Mouse (Mus musculus) CH12.LX (cell line): ENCODE data around the gene Selenok. TPM values are rescaled to one million over a fixed set of nuclear protein-coding genes. Genes with fewer than 3 reads are reported as not detected.

Experiments used
- DNase-seq: peaks from one replicate; pipeline ENCODE4 v3.0.0-alpha.2; 2013; ENCODE audit errors: extremely low read depth
- H3K27ac ChIP-seq: 2 replicates; pipeline ENCODE4 v1.5.1; 2012; ENCODE audit warnings: low read depth, mild to moderate bottlenecking, control low read depth, moderate library complexity; ENCODE audit not compliant: insufficient read depth
- H3K27me3 ChIP-seq: replicated peaks from 2 replicates; pipeline ENCODE3; 2012; ENCODE audit warnings: inconsistent platforms
- H3K36me3 ChIP-seq, 2 experiments: replicated peaks in 1 of 2; 2 replicates each; pipeline versions ENCODE3 to v1.6.1; 2012; ENCODE audit warnings: inconsistent platforms in 1 of 2, low read length in 1 of 2, mild to moderate bottlenecking in 1 of 2, mixed read lengths in 1 of 2, moderate library complexity in 1 of 2; ENCODE audit not compliant: control insufficient read depth in 1 of 2, insufficient read depth in 1 of 2
- H3K4me1 ChIP-seq, 2 experiments: 2 replicates each; pipeline ENCODE4 v1.6.1; 2012; ENCODE audit warnings: inconsistent platforms in 1 of 2, moderate library complexity in 1 of 2; ENCODE audit not compliant: insufficient read depth in 2 of 2, control insufficient read depth in 1 of 2
- H3K4me2 ChIP-seq: 2 replicates; pipeline ENCODE4 v1.6.1; 2012; ENCODE audit warnings: low read depth, mild to moderate bottlenecking, control low read depth; ENCODE audit not compliant: poor library complexity, insufficient read depth, severe bottlenecking
- H3K4me3 ChIP-seq, 3 experiments: fragments of 150-350 bp in 1 of 3; sonication (generic) in 1 of 3; replicated peaks in 1 of 3; 2 replicates each; pipeline versions ENCODE3 to v1.5.1; 2011 to 2012; ENCODE audit warnings: low read depth in 2 of 3, low read length in 2 of 3, mild to moderate bottlenecking in 2 of 3, moderate library complexity in 2 of 3, control low read depth in 1 of 3, improper control_type of control experiment in 1 of 3, inconsistent platforms in 1 of 3, mixed read lengths in 1 of 3; ENCODE audit not compliant: poor library complexity in 1 of 3
- H3K79me2 ChIP-seq: replicated peaks from 2 replicates; pipeline ENCODE4 v1.6.1; 2012; ENCODE audit warnings: mild to moderate bottlenecking, moderate library complexity; ENCODE audit not compliant: control insufficient read depth, poor library complexity, insufficient read depth, severe bottlenecking; ENCODE audit errors: extremely low read depth
- H3K9ac ChIP-seq: 2 replicates; pipeline ENCODE4 v1.6.1; 2012; ENCODE audit warnings: low read depth, mild to moderate bottlenecking, control low read depth, moderate library complexity; ENCODE audit not compliant: insufficient read depth
- H3K9me3 ChIP-seq: replicated peaks from 2 replicates; pipeline ENCODE3; 2012; ENCODE audit warnings: low read length, inconsistent platforms, mixed read lengths
- BHLHE40 ChIP-seq: IDR thresholded peaks from 2 replicates; pipeline ENCODE4 v1.6.1; 2011; ENCODE audit warnings: mild to moderate bottlenecking, low read depth, low read length, improper control_type of control experiment
- MYC ChIP-seq: IDR thresholded peaks from 2 replicates; pipeline ENCODE4 v1.6.1; 2011; ENCODE audit warnings: low read depth, mild to moderate bottlenecking, improper control_type of control experiment, low read length
- RCOR1 ChIP-seq: conservative IDR thresholded peaks from 2 replicates; pipeline ENCODE4 v1.6.1; 2012; ENCODE audit warnings: low read depth, mild to moderate bottlenecking, inconsistent platforms, low read length, improper control_type of control experiment
- dilution Hi-C: fragments of 300-500 bp; cut with MboI; formaldehyde crosslinking; loops from 2 replicates; pipeline ENCODE4 v1.14.3; 2020; ENCODE audit warnings: low sequenced_read_pairs; ENCODE audit not compliant: extremely low pct_unique_long_range_greater_than_20kb, extremely low pct_ligation_motif_present
- in situ Hi-C: fragments of 300-500 bp; cut with MboI; formaldehyde crosslinking; loops from 3 replicates; pipeline ENCODE4 v1.14.3; 2019; ENCODE audit warnings: low sequenced_read_pairs, low pct_ligation_motif_present, low pct_unique_long_range_greater_than_20kb, mixed read lengths
- polyA plus RNA-seq: library from polyadenylated mRNA; unstranded; fragments of >175 nt; gene quantifications from 2 replicates; pipeline ENCODE4 v1.2.1, GENCODE M21; 2012; ENCODE audit warnings: low read depth; ENCODE audit not compliant: insufficient read length
- total RNA-seq, 2 experiments: library from RNA; depleted of rRNA; stranded (reverse); fragments of 300-350 nt in 1 of 2; fragments of >200 nt in 1 of 2; gene quantifications; 2 replicates each; pipeline ENCODE4 v1.2.3; 2012 to 2014

Selenok gene
- total and polyA plus RNA-seq, 3 experiments, result 48.5 to 83.7 (median 63.0) TPM

- in situ Hi-C loops, result no loop called here
- H3K4me2 ChIP-seq, result peak overlapping the region; percentile 44; the same call in 1 of the 2 replicates
- no peak for DNase-seq
- H3K27me3 ChIP-seq, result no peaks in the 10 kb centered on the region
- H3K9ac ChIP-seq, result peak overlapping the region; percentile 14; the same call in 1 of the 2 replicates
- H3K36me3 ChIP-seq, result no peaks in the 10 kb centered on the region
- TF ChIP-seq MYC (0 out of 2 replicates have a peak, but pooled peaks have one; percentile 19), BHLHE40 (0 out of 2 replicates have a peak, but pooled peaks have one; percentile 15), RCOR1 (no peak)
- H3K9me3 ChIP-seq, result no peaks in the 10 kb centered on the region
- peaks cover 0 to 14% of the 10 kb centered on the region in 2 experiments; a peak in 2 of 4 replicates for H3K4me1 ChIP-seq
- dilution Hi-C loops, result no loop called here
- H3K4me3 ChIP-seq, result no peak overlapping the region
- H3K27ac ChIP-seq, result no peak overlapping the region
- H3K79me2 ChIP-seq, result no peaks in the 10 kb centered on the region
Observed at GRCm38 (mm10) chr14:30024387-30024786, 56.3 kb downstream of the Selenok start.

Other genes starting within 250 kb of the Selenok start
- not detected in 2 replicates for gene Cacna2d3, start 246.4 kb upstream of the Selenok start, total RNA-seq (2012; rRNA removed)
- not detected in 2 replicates for gene Cacna2d3, start 246.4 kb upstream of the Selenok start, total RNA-seq (2014; rRNA removed)
- gene Cacna2d3, start 246.4 kb upstream of the Selenok start, polyA plus RNA-seq, result not detected in 2 replicates
- gene Actr8, start 10.0 kb downstream of the Selenok start, total RNA-seq (2012; rRNA removed), result 33.7 and 34.3 TPM in 2 replicates
- gene Actr8, start 10.0 kb downstream of the Selenok start, total RNA-seq (2014; rRNA removed), result 32.8 and 33.4 TPM in 2 replicates
- 26.7 and 32.0 TPM in 2 replicates for gene Actr8, start 10.0 kb downstream of the Selenok start, polyA plus RNA-seq
- gene Il17rb, start 40.6 kb downstream of the Selenok start, total RNA-seq (2012; rRNA removed), result 4.3 and 6.7 TPM in 2 replicates
- gene Il17rb, start 40.6 kb downstream of the Selenok start, total RNA-seq (2014; rRNA removed), result 3.3 and 5.0 TPM in 2 replicates
- gene Il17rb, start 40.6 kb downstream of the Selenok start, polyA plus RNA-seq, result 9.5 and 12.9 TPM in 2 replicates
- not detected in 2 replicates for gene Chdh, start 40.7 kb downstream of the Selenok start, total RNA-seq (2012; rRNA removed)
- not detected in 2 replicates for gene Chdh, start 40.7 kb downstream of the Selenok start, total RNA-seq (2014; rRNA removed)
- gene Chdh, start 40.7 kb downstream of the Selenok start, polyA plus RNA-seq, result not detected in 2 replicates